Mouse (Mus musculus) right cerebral cortex, postnatal 36 days (tissue): ENCODE data around the gene Rybp.

Source experiments
- DNase-seq, 2 experiments: peaks; one replicate each; pipeline ENCODE4 v3.0.0; 2022; ENCODE audit warnings: low spot score in 2 of 2, mixed read lengths in 1 of 2

The Rybp gene

GRCm38 (mm10) chr6:100287334-100288015, at the start of gene Rybp:
Gene Rybp (minus strand): TSS chr6:100287485.
- DNase-seq, result peak; percentile 88 to 92

GRCm38 (mm10) chr6:100336591-100337148, 49.4 kb upstream of the Rybp start:
- DNase-seq, result no peak

DNA sequence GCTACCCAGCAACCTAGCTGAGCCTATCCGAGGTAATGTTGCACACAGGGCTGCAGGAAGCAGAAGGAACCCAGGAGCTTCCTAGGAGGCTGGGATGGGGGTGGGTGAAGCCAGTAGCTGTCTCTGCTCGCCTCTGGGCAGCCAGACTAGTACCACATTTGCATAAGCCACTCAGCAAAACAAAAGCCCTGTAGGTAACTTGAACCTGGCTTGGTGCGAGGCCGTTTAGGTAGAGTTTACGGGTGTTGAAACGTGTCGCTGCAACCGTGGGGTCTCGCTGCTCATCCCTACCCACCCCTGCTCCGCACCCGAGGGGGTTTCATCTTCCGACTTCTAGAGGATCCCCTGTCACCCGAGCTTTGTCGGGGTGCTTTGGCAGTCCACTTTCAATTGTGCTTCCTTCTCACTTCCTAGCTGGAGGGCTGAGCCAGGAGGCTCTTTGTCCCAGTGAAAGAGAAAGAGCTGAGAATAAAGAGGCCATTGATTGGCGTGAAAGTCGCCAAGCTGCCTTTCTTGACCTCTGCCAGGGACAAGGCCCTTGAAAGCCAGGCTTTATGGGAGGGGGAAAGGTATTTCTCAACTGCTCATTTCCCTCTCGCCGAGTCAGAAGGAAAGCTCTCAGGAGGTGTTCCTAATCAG, 48.3 kb upstream of the Rybp start:
- DNase-seq, result no peak

DNA sequence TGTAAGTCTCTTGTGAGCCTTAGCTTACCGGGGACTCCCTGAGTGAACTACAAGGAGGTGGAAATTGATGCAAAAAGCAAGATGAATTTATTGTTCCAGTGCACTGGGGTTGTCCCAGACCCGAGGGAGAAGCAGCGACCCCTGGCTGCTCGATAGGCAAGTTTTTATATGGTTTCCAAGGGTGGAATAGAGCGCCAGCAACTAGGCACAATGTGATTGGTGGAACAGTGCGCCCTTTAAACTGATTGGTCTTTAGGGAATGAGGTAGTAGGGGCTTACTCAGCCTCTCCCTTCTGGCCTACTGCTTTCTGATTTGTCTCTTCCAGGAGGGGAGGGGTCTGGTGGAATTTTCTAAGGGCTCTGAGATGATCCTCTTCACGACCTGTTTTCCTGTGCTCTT, 46.5 kb upstream of the Rybp start:
- DNase-seq, result no peak

GRCm38 (mm10) chr6:100332479-100332878, 45.2 kb upstream of the Rybp start:
- no peak for DNase-seq

- DNase-seq, result no peak
Observed at GRCm38 (mm10) chr6:100331582-100331981, 44.3 kb upstream of the Rybp start.

DNA sequence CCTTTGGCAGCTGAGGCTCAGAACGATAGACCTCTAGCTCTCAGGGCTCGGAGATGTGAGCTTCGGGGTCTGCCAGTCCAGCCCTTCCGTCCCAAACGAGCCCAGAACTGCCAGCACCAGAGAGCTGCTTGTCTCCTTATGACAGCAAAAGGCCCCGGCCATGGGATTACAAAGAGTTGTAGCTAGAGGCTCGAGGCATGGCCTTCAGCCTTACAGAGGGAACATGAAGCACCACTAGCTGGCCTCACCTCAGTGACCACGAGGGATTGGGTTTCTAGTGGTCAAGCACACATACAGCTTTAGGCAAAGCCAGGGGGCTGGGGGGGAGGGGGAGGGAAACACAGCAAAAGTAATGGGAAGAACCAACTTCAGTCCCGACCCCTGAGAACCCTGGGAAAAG, 43.8 kb upstream of the Rybp start:
- no peak for DNase-seq

DNA sequence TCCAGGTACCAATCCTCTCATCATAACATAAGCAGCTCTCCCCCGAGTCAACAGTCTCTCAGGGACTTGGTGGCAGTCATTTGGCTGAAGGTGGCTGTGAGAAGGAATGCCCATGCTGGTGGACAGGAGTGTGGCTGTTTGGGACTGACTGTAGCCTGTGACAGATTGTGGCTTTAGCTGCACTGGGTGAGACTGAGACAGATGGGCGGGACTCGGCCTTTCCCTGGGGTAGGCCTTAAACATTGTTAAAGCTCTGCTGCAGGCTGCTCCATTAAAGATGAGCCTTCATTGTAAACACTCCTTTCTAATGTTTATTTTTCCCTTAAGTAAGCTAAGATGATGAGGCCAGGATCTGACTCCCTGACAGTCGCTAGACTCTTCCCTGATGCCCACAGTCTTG, 42.3 kb upstream of the Rybp start:
- DNase-seq, result no peak

DNA sequence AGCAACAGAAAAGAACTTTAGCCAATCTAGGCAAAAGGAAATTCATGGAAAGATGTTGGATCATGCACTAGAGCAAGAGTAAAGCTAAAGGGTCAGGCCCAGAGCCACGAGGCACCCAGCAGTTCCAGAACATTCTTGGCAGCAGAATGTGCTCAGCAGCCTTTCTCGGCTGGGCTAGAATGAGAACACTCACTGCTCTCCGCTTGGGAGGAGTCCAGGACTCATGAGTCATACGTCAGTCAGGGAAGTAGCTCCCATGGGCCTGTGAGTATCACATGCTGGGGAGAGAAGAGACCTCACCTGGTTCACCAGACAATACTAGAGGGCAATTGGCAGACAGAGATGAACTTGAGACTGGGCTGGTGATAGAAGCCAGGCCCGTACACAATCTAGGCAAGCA, 39.8 kb upstream of the Rybp start:
- peak; percentile 52 to 71 for DNase-seq

DNA sequence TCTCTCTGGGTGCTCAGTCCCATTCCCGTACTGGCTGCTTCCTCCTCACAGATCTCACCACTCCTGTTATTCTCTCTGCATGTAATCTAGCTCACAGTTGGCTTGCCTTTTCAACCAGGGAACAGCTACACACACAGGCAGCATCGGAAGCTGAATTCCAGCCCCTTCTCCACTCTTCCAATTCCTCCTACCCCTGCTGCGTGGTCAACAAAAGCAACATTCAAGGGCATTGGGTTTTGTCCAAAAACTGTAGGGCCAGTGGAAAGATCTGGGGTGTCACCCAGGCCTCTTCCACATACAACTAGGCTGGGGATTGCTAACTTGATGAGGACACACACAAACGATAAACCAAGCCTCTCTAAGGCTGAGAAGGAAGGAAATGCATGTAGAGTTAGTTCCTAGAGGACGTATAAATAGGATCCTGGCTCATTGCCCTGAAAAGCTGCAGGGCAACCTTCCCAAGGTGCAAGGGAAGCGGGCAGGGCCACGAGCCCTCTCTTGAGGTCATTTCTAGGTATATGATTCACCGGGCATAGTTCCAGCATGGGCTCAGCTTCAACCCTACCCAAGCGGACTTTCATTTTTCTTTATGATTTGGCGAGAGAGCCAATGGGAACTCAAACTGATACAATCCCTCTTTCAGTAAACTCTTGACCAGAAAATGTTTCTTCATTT, 36.6 kb upstream of the Rybp start:
- DNase-seq, result no peak

- DNase-seq, result no peak
Observed at GRCm38 (mm10) chr6:100322561-100322960, 35.3 kb upstream of the Rybp start.

DNA sequence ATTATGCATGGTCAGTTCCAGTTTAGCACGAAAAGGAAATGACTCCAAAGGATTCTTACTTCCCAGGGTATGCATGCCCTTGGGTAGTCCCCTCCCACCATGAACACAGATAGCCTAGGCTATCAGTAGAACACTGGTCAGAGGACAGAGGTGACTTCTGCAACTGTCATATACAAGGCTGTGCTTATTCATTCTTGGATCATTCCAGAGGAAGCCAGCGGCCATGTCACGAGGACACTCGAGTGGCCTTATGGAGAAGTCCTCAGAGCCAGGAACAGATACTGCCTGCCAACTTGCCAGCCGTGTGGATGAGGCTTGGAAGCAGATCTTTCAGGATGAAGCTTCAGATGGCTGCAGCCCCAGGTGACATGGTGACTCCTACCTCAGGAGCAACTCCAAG, 34.9 kb upstream of the Rybp start:
- DNase-seq, result no peak

DNA sequence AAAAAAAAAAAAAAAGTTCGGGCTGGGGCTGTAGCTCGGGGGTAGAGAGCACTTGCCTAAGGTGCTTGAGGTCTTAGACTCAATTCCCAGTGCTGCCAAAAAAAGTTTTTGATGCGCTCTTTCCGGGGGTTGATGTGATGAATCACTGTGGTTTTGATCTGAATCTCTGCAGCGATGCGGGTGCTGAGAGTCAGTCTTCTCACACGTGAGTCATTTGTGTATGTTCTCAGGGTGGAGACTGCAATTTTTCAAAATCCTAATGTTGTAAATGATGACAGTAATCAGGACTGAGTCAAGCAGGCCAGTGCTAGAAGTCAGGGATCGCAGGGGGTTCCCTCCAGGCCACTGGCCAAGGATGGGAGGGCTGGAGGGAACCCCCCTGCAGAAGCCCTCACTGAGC, 26.9 kb upstream of the Rybp start:
- DNase-seq, result no peak

- DNase-seq, result no peak
Observed at GRCm38 (mm10) chr6:100311167-100311566, 23.9 kb upstream of the Rybp start.

DNA sequence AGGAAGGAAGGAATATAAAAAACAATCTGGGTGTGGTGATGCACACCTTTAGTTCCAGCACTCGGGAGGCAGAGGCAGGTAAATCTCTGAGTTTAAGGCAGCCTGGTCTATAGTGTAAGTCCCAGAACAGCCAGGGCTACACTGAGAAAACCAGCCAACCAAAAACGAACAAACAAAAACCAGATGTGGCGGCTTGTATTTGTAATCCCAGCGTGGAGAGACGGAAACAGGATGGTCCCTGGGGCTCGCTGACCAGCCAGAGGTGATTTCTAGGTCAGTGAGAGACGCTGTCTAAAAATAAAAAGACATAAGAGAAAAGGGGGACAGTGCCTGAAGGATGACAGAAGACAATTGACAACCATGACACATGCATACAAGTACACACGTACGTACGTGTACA, 17.5 kb upstream of the Rybp start:
- no peak for DNase-seq

- DNase-seq, result no peak
Observed at GRCm38 (mm10) chr6:100301410-100302108, 14.3 kb upstream of the Rybp start.

GRCm38 (mm10) chr6:100300831-100301230, 13.5 kb upstream of the Rybp start:
- no peak for DNase-seq

- no peak for DNase-seq
Observed at GRCm38 (mm10) chr6:100298945-100299344, 11.7 kb upstream of the Rybp start.

DNA sequence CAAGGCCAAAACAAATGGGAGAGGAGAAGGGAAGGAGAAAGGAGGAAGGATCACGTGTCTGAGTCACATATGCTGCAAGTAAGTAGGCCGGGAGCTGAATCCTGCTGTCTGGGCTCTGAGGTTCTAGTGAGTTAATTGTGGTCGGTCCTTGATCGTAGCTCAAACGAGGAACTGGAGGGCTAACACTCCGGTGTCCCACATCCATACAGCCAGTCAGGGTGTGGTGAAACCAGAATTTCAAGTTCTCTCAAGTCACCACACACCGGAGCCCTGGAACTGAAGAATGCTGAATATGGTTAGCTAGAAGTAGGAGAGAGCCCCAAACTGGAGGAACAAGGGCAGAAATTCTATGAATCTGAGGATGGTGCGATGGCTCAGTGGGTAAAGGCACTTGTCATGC, 10.3 kb upstream of the Rybp start:
- no peak for DNase-seq

- peak; percentile 39 to 56 for DNase-seq
Observed at GRCm38 (mm10) chr6:100292411-100292810, 5.1 kb upstream of the Rybp start.

- DNase-seq, result no peak
Observed at GRCm38 (mm10) chr6:100289058-100289457, 1.8 kb upstream of the Rybp start.

- no peak for DNase-seq
Observed at GRCm38 (mm10) chr6:100288730-100289035, 1.4 kb upstream of the Rybp start.
